Mouse (Mus musculus): Measurements from ENCODE around the gene Sumf2. TPM values are rescaled to one million over a fixed set of nuclear protein-coding genes. Genes with fewer than 3 reads are reported as not detected.
A peak's percentile ranks its signal among the peaks of the same experiment; 100 is the strongest.

Gene Sumf2
- total RNA-seq (2012; rRNA removed) (32.9 and 33.2 TPM in 2 replicates), polyA plus RNA-seq (2012; ENCODE audit: insufficient read depth in 1 of 2, insufficient read length in 2 of 2, low read depth in 1 of 2, low replicate concordance in 2 of 2, missing spikeins in 1 of 2) (10 to 100 TPM in 1 of 2 experiments, not detected in 1; 35.8 TPM)

- H3K9me3 ChIP-seq (replicated peaks; ENCODE audit: insufficient read depth, low read length) = no peaks in the 10 kb centered on the region
- H3K4me1 ChIP-seq (ENCODE audit: control insufficient read depth in 1 of 2, insufficient read depth in 2 of 2, low read length in 2 of 2) = peaks cover 2 to 13% of the 10 kb centered on the region in 2 experiments; a peak in 2 of 4 replicates
- H3K4me3 ChIP-seq (ENCODE audit: control insufficient read depth in 1 of 2, insufficient read depth in 1 of 2, low read depth in 2 of 2, low read length in 2 of 2) = peak within 1 kb of the TSS; percentile 77 to 78
- H3K9ac ChIP-seq (ENCODE audit: control insufficient read depth, low read depth, low read length, poor library complexity, severe bottlenecking) = peak within 1 kb of the TSS; percentile 87
- H3K79me2 ChIP-seq (ENCODE audit: control insufficient read depth, insufficient read depth, low read length, poor library complexity) = peaks cover 18% of the 10 kb centered on the region
- no peaks in the 10 kb centered on the region for H3K27me3 ChIP-seq (ENCODE audit: control insufficient read depth in 1 of 2, insufficient read depth in 2 of 2, low read length in 2 of 2)
- DNase-seq (ENCODE audit: low read depth, low spot score) = peak; percentile 97
- H3K27ac ChIP-seq (ENCODE audit: control insufficient read depth, low read depth, low read length) = peak within 1 kb of the TSS; percentile 81
- H3K36me3 ChIP-seq (ENCODE audit: control insufficient read depth in 1 of 2, insufficient read depth in 2 of 2, low read length in 2 of 2) = peaks cover 16 to 19% of the 10 kb centered on the region in 2 experiments
- peak; percentile 87 for TF ChIP-seq MXI1 (IDR thresholded peaks at IDR 0.05; ENCODE audit: low read depth, low read length)
- TF ChIP-seq POLR2AphosphoS2 (IDR thresholded peaks at IDR 0.05; ENCODE audit: low read length) = peak; percentile 100
- TF ChIP-seq SIN3A (IDR thresholded peaks at IDR 0.05; ENCODE audit: low read length) = peak; percentile 83
- TF ChIP-seq USF2 (IDR thresholded peaks at IDR 0.05; ENCODE audit: borderline replicate concordance in 1 of 2, insufficient read depth in 1 of 2, low read depth in 1 of 2, low read length in 2 of 2) = no peak
- TF ChIP-seq CHD2 (IDR thresholded peaks at IDR 0.05; ENCODE audit: low read length) = peak; percentile 42
- TF ChIP-seq GATA1 (IDR thresholded peaks at IDR 0.05; ENCODE audit: low read depth, low read length) = peak; percentile 67
- no peak; a peak in 1 of 4 replicates for TF ChIP-seq EP300 (IDR thresholded peaks at IDR 0.05; ENCODE audit: low read depth in 1 of 2, low read length in 2 of 2)
- no peak; the same call in 1 of the 2 replicates for TF ChIP-seq TCF12 (IDR thresholded peaks at IDR 0.05; ENCODE audit: low read depth, low read length)
- peak; percentile 94 for TF ChIP-seq CHD1 (IDR thresholded peaks at IDR 0.05; ENCODE audit: low read depth, low read length)
- no peak for TF ChIP-seq USF1 (IDR thresholded peaks at IDR 0.05; ENCODE audit: low read depth, low read length)
- no peak for TF ChIP-seq TAL1 (IDR thresholded peaks at IDR 0.05; ENCODE audit: low read length)
- peak; percentile 72 for TF ChIP-seq MYC (IDR thresholded peaks at IDR 0.05; ENCODE audit: low read depth, low read length)
- TF ChIP-seq NELFE (IDR thresholded peaks at IDR 0.05; ENCODE audit: low read depth, low read length) = peak; percentile 97
- peak; percentile 5; the same call in 1 of the 2 replicates for TF ChIP-seq RCOR1 (IDR thresholded peaks at IDR 0.05; ENCODE audit: low read depth, low read length)
- TF ChIP-seq MEF2A (IDR thresholded peaks at IDR 0.05; ENCODE audit: extremely low read depth, insufficient replicate concordance, low read depth, low read length, poor library complexity, severe bottlenecking) = no peak
- TF ChIP-seq SMC3 (IDR thresholded peaks at IDR 0.05; ENCODE audit: low read depth, low read length) = no peak; the same call in 1 of the 2 replicates
- no peak for TF ChIP-seq JUND (IDR thresholded peaks at IDR 0.05; ENCODE audit: low read depth, low read length)
- TF ChIP-seq POLR2A (IDR thresholded peaks at IDR 0.05; ENCODE audit: control insufficient read depth in 1 of 2, insufficient read depth in 1 of 2, low read depth in 1 of 2, low read length in 2 of 2, poor library complexity in 1 of 2) = peak; percentile 84 to 99
- TF ChIP-seq MAZ (IDR thresholded peaks at IDR 0.05; ENCODE audit: low read depth, low read length) = no peak
- no peak for TF ChIP-seq ZC3H11A (IDR thresholded peaks at IDR 0.05; ENCODE audit: low read depth, low read length)
- peak; percentile 77 for TF ChIP-seq HCFC1 (IDR thresholded peaks at IDR 0.05; ENCODE audit: low read depth, low read length)
- no peak; the same call in none of the 2 replicates for TF ChIP-seq KAT2A (conservative IDR thresholded peaks at IDR 0.05; ENCODE audit: low read depth, low read length)
- peak; percentile 75 for TF ChIP-seq ZNF384 (IDR thresholded peaks at IDR 0.05; ENCODE audit: low read depth, low read length)
- TF ChIP-seq NRF1 (IDR thresholded peaks at IDR 0.05; ENCODE audit: insufficient read depth, low read depth, low read length, poor library complexity, severe bottlenecking) = peak; percentile 99
- 0 out of 2 replicates have a peak, but pooled peaks have one; percentile 33 for TF ChIP-seq ETS1 (IDR thresholded peaks at IDR 0.05; ENCODE audit: low read depth, low read length)
- TF ChIP-seq ZMIZ1 (IDR thresholded peaks at IDR 0.05; ENCODE audit: low read depth, low read length) = peak; percentile 97
- TF ChIP-seq ELF1 (IDR thresholded peaks at IDR 0.05; ENCODE audit: low read depth, low read length) = no peak
- no peak for TF ChIP-seq RAD21 (IDR thresholded peaks at IDR 0.05; ENCODE audit: low read depth, low read length)
- TF ChIP-seq POLR2AphosphoS5 (IDR thresholded peaks at IDR 0.05; ENCODE audit: borderline replicate concordance, low read depth, low read length) = peak; percentile 86; the same call in 1 of the 2 replicates
- TF ChIP-seq GABPA (IDR thresholded peaks at IDR 0.05; ENCODE audit: low read depth, low read length) = no peak
- TF ChIP-seq BHLHE40 (IDR thresholded peaks at IDR 0.05; ENCODE audit: borderline replicate concordance, low read depth, low read length) = 0 out of 2 replicates have a peak, but pooled peaks have one; percentile 25
- peak; percentile 85 for TF ChIP-seq TBP (IDR thresholded peaks at IDR 0.05; ENCODE audit: low read depth, low read length)
- no peak for TF ChIP-seq UBTF (IDR thresholded peaks at IDR 0.05; ENCODE audit: borderline replicate concordance, insufficient read depth, low read depth, low read length)
- peak; percentile 51; the same call in 1 of the 2 replicates for TF ChIP-seq E2F4 (IDR thresholded peaks at IDR 0.05; ENCODE audit: borderline replicate concordance, low read depth, low read length)
Observed at GRCm38 (mm10) chr5:129846752-129847557, at the start of gene Sumf2. Gene Sumf2 (plus strand): TSS chr5:129846986.
